Mouse (Mus musculus) skeletal muscle tissue, adult 2 months (tissue): Measurements from ENCODE around the gene Gm27021.
A peak's percentile ranks its signal among the peaks of the same experiment; 100 is the strongest.

Source experiments
- DNase-seq: peaks from one replicate; pipeline ENCODE4 v3.0.0-alpha.2; 2012; ENCODE audit warnings: low read depth, low spot score

Gene Gm27021

GRCm38 (mm10) chr8:120667561-120668373 is at the start of gene Gm27021, which contains the start of gene Cox4i1:
Gm27021 (minus strand) TSS chr8:120668079.
Cox4i1 (plus strand) TSS chr8:120668222.
- DNase-seq, result peak; percentile 92

GRCm38 (mm10) chr8:120715996-120716680 is 48.3 kb upstream of the Gm27021 start:
- DNase-seq, result no peak

GRCm38 (mm10) chr8:120715200-120715599 is 47.3 kb upstream of the Gm27021 start:
- DNase-seq, result no peak

- no peak for DNase-seq
These were observed 41.3 kb upstream of the Gm27021 start for GRCm38 (mm10) chr8:120709176-120709575.

DNA sequence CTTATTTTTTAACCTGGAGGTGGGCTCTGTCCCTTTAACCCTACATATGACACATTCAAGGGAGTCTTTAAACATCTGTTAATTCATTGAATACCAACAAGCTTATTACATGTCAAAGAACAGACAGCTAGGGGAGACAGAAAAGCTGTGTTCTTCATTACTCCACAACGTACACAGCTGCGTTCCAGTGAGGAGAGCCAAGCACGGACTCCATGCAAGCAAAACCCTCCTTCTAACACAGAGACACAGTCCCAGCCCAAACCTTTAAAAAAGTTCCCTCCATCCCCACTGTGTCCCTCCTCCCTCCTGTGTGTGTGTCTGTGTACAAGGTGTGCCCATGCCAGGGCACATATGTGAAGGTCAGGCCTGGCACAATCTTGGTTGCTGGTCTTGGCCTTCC is 38.3 kb upstream of the Gm27021 start:
- DNase-seq, result no peak

DNA sequence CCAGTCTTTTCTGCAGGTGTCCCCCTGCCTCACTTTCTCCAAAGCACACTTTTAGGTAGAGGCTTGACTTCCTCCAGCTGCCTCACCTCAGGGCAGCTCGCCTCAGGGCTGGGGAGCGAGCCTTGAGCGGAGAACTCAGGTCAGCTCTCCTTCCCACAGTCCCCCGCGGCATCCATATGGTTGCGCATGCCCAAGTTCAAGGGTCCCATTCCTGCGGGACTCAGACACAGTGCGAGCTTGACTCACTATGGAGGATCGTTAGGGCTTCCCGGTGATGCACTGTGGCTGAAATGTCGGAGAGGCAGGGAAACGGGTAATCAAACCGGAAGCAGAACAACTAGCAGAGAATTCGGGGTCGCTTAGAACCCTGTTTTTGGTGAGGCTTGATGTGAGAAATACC is 37.3 kb upstream of the Gm27021 start:
- DNase-seq, result no peak

DNA sequence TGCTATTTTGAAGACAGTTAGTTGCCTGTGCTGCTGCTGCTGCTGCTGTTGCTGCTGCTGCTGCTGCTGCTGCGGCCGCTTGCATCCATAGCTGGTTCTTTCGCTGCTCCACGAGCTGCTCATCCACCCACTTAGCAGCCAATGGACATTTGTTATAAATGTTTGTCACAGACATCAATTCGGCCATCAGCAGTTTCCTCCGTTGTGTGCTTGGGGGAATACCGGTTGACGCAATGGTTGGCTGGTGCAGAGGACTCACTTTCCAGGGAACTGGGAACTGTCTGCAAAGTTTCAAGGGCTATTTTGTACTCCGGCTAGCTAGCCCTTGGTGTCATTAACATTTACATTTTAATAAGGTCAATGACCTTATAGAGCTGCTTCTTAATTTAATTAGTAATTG is 36.3 kb upstream of the Gm27021 start:
- DNase-seq, result no peak

GRCm38 (mm10) chr8:120701758-120702465 is 34.0 kb upstream of the Gm27021 start:
- DNase-seq, result no peak

GRCm38 (mm10) chr8:120700053-120700452 is 32.2 kb upstream of the Gm27021 start:
- DNase-seq, result no peak

- DNase-seq, result no peak
These were observed 31.7 kb upstream of the Gm27021 start for GRCm38 (mm10) chr8:120699565-120699964.

DNA sequence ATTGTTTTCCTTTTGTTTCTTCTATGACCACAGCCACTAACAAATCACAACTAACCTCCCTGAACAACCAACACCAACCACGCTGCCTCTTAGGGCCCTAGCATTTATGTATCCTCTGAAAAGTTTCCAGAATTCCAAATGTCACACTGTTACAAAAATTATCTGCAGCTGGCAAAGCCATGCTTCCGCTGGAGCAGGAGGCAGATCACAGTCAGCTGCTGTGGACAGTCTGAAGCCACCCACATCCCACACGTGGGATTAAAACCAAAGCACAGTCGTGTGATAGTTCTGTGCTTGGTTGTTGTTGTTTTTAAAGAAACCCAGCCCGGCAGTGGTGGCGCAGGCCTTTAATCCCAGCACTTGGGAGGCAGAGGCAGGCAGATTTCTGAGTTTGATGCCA is 31.2 kb upstream of the Gm27021 start:
- DNase-seq, result no peak

DNA sequence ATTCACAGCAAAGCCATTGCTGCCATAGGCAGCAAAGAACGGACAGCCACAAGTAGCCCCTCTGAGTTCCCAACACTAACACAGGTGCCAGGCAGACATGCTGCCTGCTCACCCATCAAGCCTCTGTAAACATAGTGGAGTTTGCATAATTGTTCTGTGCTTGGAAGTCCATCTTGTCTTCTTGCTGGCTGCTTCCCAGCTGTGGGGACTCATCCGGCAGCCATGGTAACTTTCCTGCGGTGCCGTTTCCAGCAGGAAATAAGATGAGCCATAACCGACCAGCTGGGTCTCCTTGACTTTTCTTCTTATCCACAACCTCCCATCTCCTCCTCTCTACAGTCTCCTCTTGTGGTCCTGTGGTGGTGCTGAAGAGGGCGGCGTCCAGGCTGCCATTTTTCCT is 30.5 kb upstream of the Gm27021 start:
- no peak for DNase-seq

DNA sequence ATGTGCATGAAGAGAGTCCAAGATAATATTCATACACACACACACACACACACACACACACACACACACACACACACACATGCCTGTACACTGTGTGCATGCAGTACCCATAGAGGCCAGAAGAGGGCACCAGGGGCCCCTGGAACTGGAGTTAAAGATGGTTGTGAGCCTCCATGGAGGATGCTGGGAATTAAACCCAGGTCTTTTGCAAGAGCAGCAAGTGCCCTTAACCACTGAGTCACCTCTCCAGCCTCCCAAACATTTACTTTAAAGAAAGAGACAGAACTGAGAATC is 30.0 kb upstream of the Gm27021 start:
- no peak for DNase-seq

- no peak for DNase-seq
These were observed 29.5 kb upstream of the Gm27021 start for GRCm38 (mm10) chr8:120697154-120697978.

DNA sequence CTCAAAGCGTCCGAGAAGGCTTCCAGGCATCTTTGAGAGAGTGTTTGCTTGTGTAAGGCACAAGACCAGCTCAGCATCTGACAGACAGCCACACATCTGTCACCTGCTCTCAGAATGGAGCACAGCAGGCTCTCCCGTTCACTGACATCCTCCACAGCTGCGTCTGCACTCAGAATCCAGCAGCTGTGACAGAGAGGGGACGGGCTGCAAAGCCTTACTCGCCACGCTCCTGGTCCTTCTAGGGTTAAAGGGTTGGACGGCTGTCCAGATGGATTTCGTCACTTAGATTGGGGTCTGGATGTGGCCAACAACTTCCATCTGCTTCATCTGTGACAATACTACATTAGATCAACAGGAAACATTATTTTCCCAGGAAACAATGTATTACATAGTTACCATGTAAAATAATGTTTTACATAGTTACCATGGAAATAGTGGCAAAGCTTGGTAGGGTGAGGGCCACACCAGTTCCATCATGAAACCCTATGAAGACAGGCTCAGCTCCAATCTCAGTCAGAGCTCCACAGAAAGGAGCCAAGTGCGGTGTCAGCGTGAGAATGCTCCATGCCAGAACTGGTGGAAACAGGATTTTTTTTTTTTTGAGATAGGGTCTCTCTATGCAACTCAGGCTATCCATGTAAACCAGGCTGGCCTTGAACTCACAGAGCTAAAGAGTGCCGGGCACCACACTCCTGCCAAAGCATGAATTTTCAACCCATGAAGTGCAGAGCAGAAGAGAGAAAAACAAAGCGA is 28.7 kb upstream of the Gm27021 start:
- no peak for DNase-seq

DNA sequence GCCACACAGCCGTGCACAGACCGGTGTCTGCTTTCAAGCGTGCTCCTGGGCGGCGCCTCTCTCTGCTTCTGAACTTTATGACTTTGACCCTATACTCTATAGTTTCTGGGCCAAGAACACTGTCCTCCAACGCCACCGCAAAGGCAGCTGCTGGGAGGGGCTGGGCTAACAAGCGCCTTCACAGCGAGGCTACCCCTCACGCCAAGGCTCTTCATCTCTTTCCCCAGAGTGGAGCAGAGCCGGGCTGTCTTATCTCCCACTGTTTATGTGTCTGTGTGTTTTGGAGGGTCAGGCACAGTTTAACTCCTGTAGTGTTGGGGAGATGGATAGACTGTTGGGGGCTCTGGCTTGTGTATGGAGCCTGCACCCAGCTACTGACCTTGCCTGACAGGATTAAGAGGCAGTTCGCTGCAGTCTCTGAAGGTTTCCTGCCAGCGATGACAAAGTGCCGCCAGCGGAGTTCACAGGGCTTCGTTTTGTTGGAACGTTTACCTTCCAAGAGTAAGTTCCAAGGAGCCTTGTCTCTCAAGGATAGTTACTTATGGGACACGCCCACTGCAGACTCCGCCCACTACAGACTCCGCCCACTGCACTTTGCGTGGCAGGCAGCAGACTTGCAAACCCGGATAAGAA is 26.1 kb upstream of the Gm27021 start:
- peak; percentile 69 for DNase-seq

DNA sequence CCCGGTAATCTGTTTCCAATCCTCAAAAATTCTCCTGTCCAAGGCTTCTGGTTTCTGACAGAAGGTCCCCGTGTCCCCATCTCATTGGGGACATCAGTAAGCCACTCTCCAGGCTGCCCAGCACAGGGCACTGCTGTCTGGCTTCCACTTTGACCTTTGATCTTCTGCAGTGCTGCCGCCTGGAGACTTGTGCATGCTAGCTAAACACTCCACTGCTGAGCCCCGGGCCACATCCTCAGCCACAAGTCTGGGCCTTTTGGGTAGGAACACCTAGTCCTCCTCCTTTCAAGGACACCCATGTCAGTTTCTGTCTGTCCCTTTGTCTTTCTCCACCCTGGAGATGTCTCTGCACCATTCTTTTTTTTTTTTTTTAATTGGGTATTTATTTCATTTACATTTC is 25.1 kb upstream of the Gm27021 start:
- DNase-seq, result no peak

- no peak for DNase-seq
These were observed 20.6 kb upstream of the Gm27021 start for GRCm38 (mm10) chr8:120688511-120688910.

- no peak for DNase-seq
These were observed 19.9 kb upstream of the Gm27021 start for GRCm38 (mm10) chr8:120687786-120688185.

DNA sequence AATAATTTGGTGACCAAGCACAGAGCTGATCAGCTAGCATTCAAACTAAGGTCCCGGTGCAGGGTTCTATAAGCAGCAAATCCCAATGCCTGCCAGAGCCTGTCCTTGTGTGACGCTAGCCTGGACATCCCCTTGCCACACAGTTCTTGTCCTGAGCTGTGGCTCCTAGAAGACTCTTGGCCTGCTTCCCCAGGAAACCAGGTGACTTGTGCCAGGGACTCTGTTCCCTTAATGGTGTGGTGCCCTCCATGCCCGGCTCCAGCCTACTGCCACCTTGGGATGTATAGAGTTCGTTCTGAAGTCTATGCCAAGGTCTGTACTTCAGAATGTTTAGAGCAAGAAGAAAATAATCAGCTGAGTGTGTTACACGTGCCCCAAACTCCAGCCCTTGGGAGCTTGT is 18.7 kb upstream of the Gm27021 start:
- DNase-seq, result no peak

DNA sequence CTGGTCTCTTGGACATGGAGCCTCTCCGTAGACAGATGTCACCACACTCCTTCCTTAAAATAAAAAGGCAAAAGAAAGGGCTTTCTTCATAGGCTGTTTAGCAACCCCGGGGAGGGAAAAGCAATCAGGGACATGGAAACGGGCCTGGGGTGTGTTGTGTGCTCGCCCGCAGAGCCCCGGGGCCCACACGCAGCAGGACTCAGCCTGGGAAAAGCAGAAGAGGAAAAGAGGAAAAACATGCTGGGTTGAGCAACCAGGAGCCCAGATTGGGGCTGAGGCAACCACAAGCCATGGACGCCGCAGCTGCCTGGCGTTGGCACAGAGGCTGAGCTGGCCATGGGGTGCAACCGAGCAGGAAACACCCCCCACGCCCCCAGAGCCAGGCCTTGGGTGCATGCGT is 18.2 kb upstream of the Gm27021 start:
- DNase-seq, result peak; percentile 52
